Mouse (Mus musculus): ENCODE data around the gene Epha6. TPM values are rescaled to one million over a fixed set of nuclear protein-coding genes. Genes with fewer than 3 reads are reported as not detected.
"Not testable (repeated sequence)": the region's sequence is repeated elsewhere in the genome, so short reads cannot be mapped to it uniquely, and the experiment has no call there.

Epha6 gene
- total RNA-seq, 2 experiments from 2014 or later = 0.23 to 0.40 TPM

- no peak for DNase-seq
These were observed 725.3 kb downstream of the Epha6 start for GRCm38 (mm10) chr16:59880073-59880472.

GRCm38 (mm10) chr16:59871792-59872191 is 733.5 kb downstream of the Epha6 start:
- no peak for DNase-seq

- DNase-seq = no peak
These were observed 751.1 kb downstream of the Epha6 start for GRCm38 (mm10) chr16:59854160-59854717.

- DNase-seq = no peak
These were observed 752.6 kb downstream of the Epha6 start for GRCm38 (mm10) chr16:59852689-59853088.

- DNase-seq = peak; percentile 25
These were observed 758.8 kb downstream of the Epha6 start for GRCm38 (mm10) chr16:59846574-59846973.

GRCm38 (mm10) chr16:59836778-59837177 is 768.6 kb downstream of the Epha6 start:
- DNase-seq = no peak

- DNase-seq = no peak
These were observed 769.0 kb downstream of the Epha6 start for GRCm38 (mm10) chr16:59836304-59836703.

GRCm38 (mm10) chr16:59832468-59832867 is 772.9 kb downstream of the Epha6 start:
- DNase-seq = no peak

GRCm38 (mm10) chr16:59829655-59830054 is 775.7 kb downstream of the Epha6 start:
- DNase-seq = no peak

- not testable (repeated sequence) for DNase-seq
These were observed 805.5 kb downstream of the Epha6 start for GRCm38 (mm10) chr16:59799790-59800189.

- no peak for DNase-seq
These were observed 833.0 kb downstream of the Epha6 start for GRCm38 (mm10) chr16:59772297-59772696.

GRCm38 (mm10) chr16:59770421-59770820 is 834.9 kb downstream of the Epha6 start:
- no peak for DNase-seq

GRCm38 (mm10) chr16:59769936-59770335 is 835.4 kb downstream of the Epha6 start:
- DNase-seq = no peak

- DNase-seq = no peak
These were observed 844.5 kb downstream of the Epha6 start for GRCm38 (mm10) chr16:59760875-59761274.

- no peak for DNase-seq
These were observed 854.4 kb downstream of the Epha6 start for GRCm38 (mm10) chr16:59750905-59751304.

GRCm38 (mm10) chr16:59743669-59744068 is 861.7 kb downstream of the Epha6 start:
- DNase-seq = peak; percentile 8

- DNase-seq = no peak
These were observed 889.8 kb downstream of the Epha6 start for GRCm38 (mm10) chr16:59715524-59715923.

- no peak for DNase-seq
These were observed 912.1 kb downstream of the Epha6 start for GRCm38 (mm10) chr16:59693230-59693629.

- DNase-seq = no peak
These were observed 916.2 kb downstream of the Epha6 start for GRCm38 (mm10) chr16:59689120-59689519.

GRCm38 (mm10) chr16:59685135-59685534 is 920.2 kb downstream of the Epha6 start:
- no peak for DNase-seq

GRCm38 (mm10) chr16:59683434-59683833 is 921.9 kb downstream of the Epha6 start:
- peak; percentile 67 for DNase-seq

GRCm38 (mm10) chr16:59682216-59682891 is 923.0 kb downstream of the Epha6 start:
- DNase-seq = no peak

- no peak for DNase-seq
These were observed 938.4 kb downstream of the Epha6 start for GRCm38 (mm10) chr16:59666938-59667337.

GRCm38 (mm10) chr16:59643766-59644165 is 961.6 kb downstream of the Epha6 start:
- no peak for DNase-seq

Data from gastrocnemius, postnatal 10 days (tissue).